Mouse (Mus musculus) hindbrain, postnatal 0 days (tissue): Measurements from ENCODE around the gene Ube2v1. TPM values are rescaled to one million over a fixed set of nuclear protein-coding genes. Genes with fewer than 3 reads are reported as not detected.

ENCODE experiments used
- ATAC-seq: fragments of 200-750 bp; cut with Nextera tagmentation; 2 replicates; pipeline ENCODE4 v1.8.0; 2017; ENCODE audit warnings: mild to moderate bottlenecking, moderate TSS enrichment, moderate library complexity
- DNase-seq: peaks from one replicate; pipeline ENCODE4 v3.0.0-alpha.2; 2015; ENCODE audit warnings: low spot score
- H3K27ac ChIP-seq: fragments of 300-500 bp; sonication (generic); 2 replicates; pipeline ENCODE4 v1.5.1; 2014; ENCODE audit warnings: mild to moderate bottlenecking
- H3K27me3 ChIP-seq: fragments of 300-500 bp; sonication (generic); 2 replicates; pipeline ENCODE4 v1.6.1; 2014; ENCODE audit warnings: low read length, mixed read lengths; ENCODE audit not compliant: insufficient read depth
- H3K36me3 ChIP-seq: fragments of 300-500 bp; sonication (generic); 2 replicates; pipeline ENCODE4 v1.6.1; 2014; ENCODE audit warnings: low read length, mixed read lengths; ENCODE audit not compliant: insufficient read depth
- H3K4me1 ChIP-seq: fragments of 300-500 bp; sonication (generic); 2 replicates; pipeline ENCODE4 v1.6.1; 2014; ENCODE audit warnings: antibody characterized with exemption, low read length, mixed read lengths; ENCODE audit not compliant: insufficient read depth
- H3K4me2 ChIP-seq: fragments of 300-500 bp; sonication (generic); 2 replicates; pipeline ENCODE4 v1.6.1; 2014; ENCODE audit warnings: low read depth, mild to moderate bottlenecking, low read length, moderate library complexity, mixed read lengths
- H3K4me3 ChIP-seq: fragments of 300-500 bp; sonication (generic); 2 replicates; pipeline ENCODE4 v1.5.1; 2014; ENCODE audit warnings: low read length
- H3K9ac ChIP-seq: fragments of 300-500 bp; sonication (generic); replicated peaks from 2 replicates; pipeline ENCODE4 v1.6.1; 2014; ENCODE audit warnings: mild to moderate bottlenecking, low read length, moderate library complexity, mixed read lengths
- H3K9me3 ChIP-seq: fragments of 300-500 bp; sonication (generic); 2 replicates; pipeline ENCODE4 v1.6.1; 2016; ENCODE audit warnings: low read length, mixed read lengths
- CTCF ChIP-seq: IDR thresholded peaks from 2 replicates; pipeline ENCODE4 v1.5.1; 2016; ENCODE audit warnings: antibody characterized with exemption, control low read depth, low read depth
- WGBS: fragments of 180-500 bp; shearing (Covaris S2); extraction: QIAGEN DNeasy Blood & Tissue Kit; methylation state at CpG from one replicate; pipeline ENCODE4 v1.1.7; 2014; 5-methylcytosine and 5-hydroxymethylcytosine counted together
- polyA plus RNA-seq: library from polyadenylated mRNA; unstranded; fragments of >200 nt; fragmentation: Nextera tagmentation; extraction: Ambion mirVana; gene quantifications from 2 replicates; pipeline ENCODE4 v1.2.1, GENCODE M21; 2015
- total RNA-seq: library from RNA; depleted of rRNA; stranded (reverse); fragments of >200 nt; gene quantifications from 2 replicates; pipeline ENCODE4 v1.2.3, GENCODE M21; 2014

Ube2v1 gene
- total and polyA plus RNA-seq, 2 experiments from 2014 or later = 247 to 384 TPM

DNA sequence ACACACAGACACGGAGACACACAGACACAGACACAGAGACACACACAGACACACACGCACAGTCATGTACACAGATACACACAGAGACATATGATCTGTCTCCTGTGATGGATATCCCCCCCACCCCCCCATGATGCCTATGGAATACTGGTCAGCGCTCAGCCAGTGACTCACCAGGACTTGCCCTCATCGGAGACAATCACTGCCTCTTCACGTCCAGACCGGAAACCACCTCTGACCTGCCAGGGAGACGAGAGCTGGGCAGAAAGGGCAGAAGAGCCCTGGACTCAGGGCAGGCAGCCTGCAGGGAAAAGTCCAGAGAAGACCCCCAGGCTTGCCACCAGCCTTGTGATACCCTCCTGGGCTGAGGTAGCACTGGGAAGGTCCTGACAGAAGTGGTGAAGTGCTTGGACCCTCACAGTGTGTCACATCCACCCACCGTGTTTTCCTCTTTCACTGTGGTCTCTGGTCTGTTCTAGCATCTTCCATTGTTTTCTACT lies 55.7 kb downstream of the Ube2v1 start:
- no peak for TF ChIP-seq CTCF
- 80% methylated on average over 8 of the region's 8 CpGs for WGBS

DNA sequence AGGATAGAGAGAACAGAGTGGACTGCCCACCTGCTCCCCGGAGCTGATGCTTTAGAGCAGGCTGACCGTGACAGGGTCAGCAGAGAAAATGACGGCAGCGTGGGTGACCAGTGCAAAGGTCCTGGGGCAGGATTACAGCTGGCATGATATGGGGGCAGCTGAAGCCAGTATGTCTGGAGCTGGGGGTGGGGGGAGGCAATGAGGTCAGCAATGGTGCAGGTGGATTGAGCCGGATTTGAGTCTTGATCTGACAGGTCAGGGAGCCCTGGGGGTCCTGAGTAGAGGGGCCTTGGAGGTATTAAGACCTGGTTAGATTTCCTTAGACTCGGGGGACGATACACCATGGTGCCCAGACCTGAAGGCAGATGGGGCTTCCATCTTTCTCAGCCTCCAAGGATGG lies 56.3 kb downstream of the Ube2v1 start:
- Histone ChIP-seq H3K4me2 (no peak overlapping the region), H3K9ac (no peak overlapping the region), H3K27ac (no peak overlapping the region), H3K27me3 (no peaks in the 10 kb centered on the region), H3K9me3 (no peaks in the 10 kb centered on the region), H3K36me3 (no peaks in the 10 kb centered on the region), H3K4me3 (no peak overlapping the region), H3K4me1 (no peaks in the 10 kb centered on the region)
- no peak for DNase-seq
- no peak for ATAC-seq
- WGBS = 89% methylated on average over 7 of the region's 7 CpGs
- no peak for TF ChIP-seq CTCF

More for the DNA sequence above, 55.7 kb downstream of the Ube2v1 start:
- Histone ChIP-seq H3K9ac (no peak overlapping the region), H3K4me1 (no peaks in the 10 kb centered on the region), H3K4me3 (no peak overlapping the region), H3K4me2 (no peak overlapping the region), H3K27me3 (no peaks in the 10 kb centered on the region), H3K9me3 (no peaks in the 10 kb centered on the region), H3K36me3 (no peaks in the 10 kb centered on the region), H3K27ac (no peak overlapping the region)
- ATAC-seq = no peak; the same call in 1 of the 2 replicates
- DNase-seq = no peak

DNA sequence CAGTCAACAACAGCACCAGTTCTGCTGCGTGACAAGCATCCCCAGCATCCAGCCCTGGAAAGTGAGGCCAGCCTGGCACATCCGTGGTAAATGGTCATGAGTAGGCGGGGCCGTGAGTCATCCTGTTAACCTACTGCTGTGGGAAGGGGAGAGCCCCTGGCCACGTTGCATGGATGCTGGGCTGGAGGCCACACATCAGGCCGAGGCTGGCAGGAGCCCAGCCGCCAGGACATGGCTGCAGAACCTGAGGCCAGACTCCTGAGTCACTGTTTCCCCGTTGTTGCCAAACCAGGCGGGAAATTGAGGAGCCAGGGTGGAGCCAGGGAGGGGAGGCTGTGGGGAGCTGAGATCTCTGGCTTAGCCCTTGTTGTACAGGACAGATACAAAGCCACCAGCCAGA lies 57.1 kb downstream of the Ube2v1 start:
- Histone ChIP-seq H3K4me2 (no peak overlapping the region), H3K4me1 (no peaks in the 10 kb centered on the region), H3K36me3 (no peaks in the 10 kb centered on the region), H3K9me3 (no peaks in the 10 kb centered on the region), H3K27me3 (no peaks in the 10 kb centered on the region), H3K4me3 (no peak overlapping the region), H3K9ac (no peak overlapping the region), H3K27ac (no peak overlapping the region)
- no peak for ATAC-seq
- TF ChIP-seq CTCF = no peak
- WGBS = 52% methylated on average over 9 of the region's 9 CpGs
- no peak for DNase-seq

DNA sequence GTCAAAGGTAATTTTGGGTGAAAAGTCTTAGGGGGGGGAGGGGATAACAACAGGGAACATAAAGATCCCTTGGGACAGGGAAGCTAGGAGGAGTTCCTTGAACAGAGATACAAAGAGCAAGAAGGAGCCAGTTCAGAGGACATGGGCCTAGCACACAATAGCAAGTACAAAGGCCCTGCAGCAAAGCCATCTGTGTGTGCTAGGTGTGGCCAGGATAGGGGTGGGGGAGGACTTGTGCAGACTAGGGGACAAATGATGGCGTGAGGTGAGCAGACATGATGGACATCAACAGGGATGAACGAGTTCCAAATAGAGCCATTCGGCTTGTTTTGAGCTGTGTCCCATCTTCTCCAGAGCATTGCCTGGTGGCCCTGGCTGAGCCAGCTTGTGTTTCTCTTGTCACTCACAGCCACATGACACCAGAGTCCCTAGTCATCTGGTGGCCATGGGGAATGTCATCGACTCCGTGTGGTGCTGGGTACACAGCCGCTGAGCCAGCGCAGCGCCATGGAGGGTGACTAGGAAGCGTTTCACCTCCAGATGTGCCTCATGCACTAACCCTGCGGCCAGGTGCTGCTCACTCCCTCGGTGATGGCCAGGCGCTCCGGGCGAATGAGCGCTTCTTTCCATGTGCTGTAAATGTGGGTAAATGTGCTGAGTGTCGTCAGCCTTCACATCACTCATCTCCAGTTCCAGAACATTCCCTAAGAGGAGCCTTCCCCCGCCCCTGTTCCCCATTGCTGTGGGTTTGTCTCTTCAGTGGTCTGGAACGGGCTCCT lies 60.3 kb downstream of the Ube2v1 start:
- DNase-seq (no peak), ATAC-seq (no peak)
- Histone ChIP-seq H3K9ac (no peak overlapping the region), H3K36me3 (no peaks in the 10 kb centered on the region), H3K27ac (no peak overlapping the region), H3K4me2 (no peak overlapping the region), H3K4me1 (no peaks in the 10 kb centered on the region), H3K9me3 (no peaks in the 10 kb centered on the region), H3K27me3 (no peaks in the 10 kb centered on the region), H3K4me3 (no peak overlapping the region)
- 87% methylated on average over 18 of the region's 18 CpGs for WGBS
- no peak for TF ChIP-seq CTCF

DNA sequence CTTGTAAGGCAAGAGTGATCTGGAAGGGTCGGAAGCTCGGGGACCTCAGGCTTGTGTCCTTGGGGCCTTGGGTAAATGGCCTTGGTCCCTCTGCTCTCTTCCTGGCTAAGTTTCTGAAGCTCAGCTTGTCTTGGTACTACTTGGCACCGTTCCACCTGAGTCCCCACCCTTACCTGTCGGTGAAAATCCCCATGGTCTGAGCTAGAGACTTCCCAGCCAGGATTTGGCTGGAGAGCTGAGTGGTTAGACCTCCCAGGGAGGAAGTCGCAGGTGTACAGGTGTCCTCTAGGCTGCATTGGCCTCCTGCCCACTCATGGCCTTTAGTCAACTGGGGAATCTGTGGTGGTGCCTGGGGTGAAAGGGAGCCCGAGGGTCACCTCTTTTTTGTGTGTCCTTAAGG lies 61.1 kb downstream of the Ube2v1 start:
- Histone ChIP-seq H3K9ac (no peak overlapping the region), H3K4me2 (no peak overlapping the region), H3K4me1 (no peaks in the 10 kb centered on the region), H3K4me3 (no peak overlapping the region), H3K9me3 (no peaks in the 10 kb centered on the region), H3K36me3 (no peaks in the 10 kb centered on the region), H3K27ac (no peak overlapping the region), H3K27me3 (no peaks in the 10 kb centered on the region)
- DNase-seq (no peak), ATAC-seq (no peak)
- no peak for TF ChIP-seq CTCF
- WGBS = 90% methylated on average over 6 of the region's 6 CpGs

DNA sequence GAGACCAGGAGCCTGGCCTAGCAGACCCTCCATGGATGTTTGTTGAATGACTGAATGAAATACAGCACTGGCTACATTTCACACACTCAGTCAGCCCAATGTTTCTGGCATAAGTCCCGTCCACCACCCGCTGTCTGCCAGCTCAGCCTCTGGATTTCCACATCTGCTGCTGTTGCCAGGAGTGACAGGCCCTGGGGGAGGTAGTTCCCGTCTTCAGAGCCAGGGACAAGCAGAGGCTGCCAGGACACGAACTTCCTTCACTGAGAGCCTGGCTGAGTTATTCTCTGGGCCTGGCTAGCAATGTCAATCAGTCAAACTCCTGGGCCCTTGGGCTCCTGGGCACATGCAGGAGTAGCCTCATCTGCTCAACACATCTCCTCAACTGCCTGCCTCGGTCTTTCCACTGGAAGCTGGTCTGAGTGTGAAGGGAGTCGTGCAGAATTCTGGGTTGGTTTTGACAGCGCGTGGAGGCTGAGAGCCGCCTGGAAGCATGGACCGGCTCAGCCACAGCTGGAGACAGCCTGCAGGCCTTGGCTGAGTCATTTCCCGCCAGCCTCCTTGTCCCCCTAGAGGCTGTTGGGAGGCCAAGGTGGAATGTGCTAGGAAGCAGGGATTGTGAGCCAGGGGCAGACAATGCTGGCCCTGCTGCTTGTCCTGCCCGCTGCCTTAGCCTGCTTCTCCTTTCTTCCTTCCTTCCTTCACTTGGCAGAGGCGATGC lies 61.8 kb downstream of the Ube2v1 start:
- no peak for ATAC-seq
- 55% methylated on average over 13 of the region's 13 CpGs for WGBS
- no peak overlapping the region for H3K9ac ChIP-seq
- no peak overlapping the region for H3K27ac ChIP-seq
- no peaks in the 10 kb centered on the region for H3K9me3 ChIP-seq
- no peaks in the 10 kb centered on the region for H3K4me1 ChIP-seq
- DNase-seq = peak; percentile 50
- H3K4me2 ChIP-seq = no peak overlapping the region
- H3K27me3 ChIP-seq = no peaks in the 10 kb centered on the region
- TF ChIP-seq CTCF = 0 out of 2 replicates have a peak, but pooled peaks have one; percentile 25
- no peak overlapping the region for H3K4me3 ChIP-seq
- H3K36me3 ChIP-seq = no peaks in the 10 kb centered on the region
